Mouse (Mus musculus) heart, embryonic 15.5 days (tissue): ENCODE measurements around the gene Ilf2. TPM values are rescaled to one million over a fixed set of nuclear protein-coding genes. Genes with fewer than 3 reads are reported as not detected.
A peak's percentile ranks its signal among the peaks of the same experiment; 100 is the strongest.

Experiments
- ATAC-seq: fragments of 200-750 bp; cut with Nextera tagmentation; replicated peaks from 2 replicates; pipeline ENCODE4 v1.8.0; 2017; ENCODE audit warnings: low read depth, moderate TSS enrichment; ENCODE audit not compliant: insufficient number of reproducible peaks, insufficient read depth, low FRiP score
- H3K27ac ChIP-seq: fragments of 300-500 bp; sonication (generic); 2 replicates; pipeline ENCODE4 v1.5.1; 2015; ENCODE audit warnings: mild to moderate bottlenecking, inconsistent platforms
- H3K27me3 ChIP-seq: fragments of 300-500 bp; sonication (generic); 2 replicates; pipeline ENCODE4 v1.6.1; 2015; ENCODE audit warnings: inconsistent platforms
- H3K36me3 ChIP-seq: fragments of 300-500 bp; sonication (generic); 2 replicates; pipeline ENCODE4 v1.6.1; 2015; ENCODE audit warnings: mild to moderate bottlenecking, inconsistent platforms
- H3K4me1 ChIP-seq: fragments of 300-500 bp; sonication (generic); replicated peaks from 2 replicates; pipeline ENCODE4 v1.6.1; 2015; ENCODE audit warnings: inconsistent platforms
- H3K4me2 ChIP-seq: fragments of 300-500 bp; sonication (generic); 2 replicates; pipeline ENCODE4 v1.6.1; 2015; ENCODE audit warnings: inconsistent platforms, mild to moderate bottlenecking, moderate library complexity
- H3K4me3 ChIP-seq: fragments of 300-500 bp; sonication (generic); 2 replicates; pipeline ENCODE4 v1.5.1; 2015; ENCODE audit warnings: mild to moderate bottlenecking, inconsistent platforms
- H3K9ac ChIP-seq: fragments of 300-500 bp; sonication (generic); 2 replicates; pipeline ENCODE4 v1.6.1; 2015; ENCODE audit warnings: mild to moderate bottlenecking, inconsistent platforms
- H3K9me3 ChIP-seq: fragments of 300-500 bp; sonication (generic); replicated peaks from 2 replicates; pipeline ENCODE4 v1.6.1; 2016; ENCODE audit warnings: inconsistent platforms
- WGBS: fragments of 180-500 bp; shearing (Covaris S2); methylation state at CpG from one replicate; pipeline ENCODE4 v1.1.7; 2015; ENCODE audit warnings: mixed read lengths; 5-methylcytosine and 5-hydroxymethylcytosine counted together
- polyA plus RNA-seq: library from polyadenylated mRNA; unstranded; fragments of >200 nt; fragmentation: Nextera tagmentation; extraction: Ambion mirVana; gene quantifications from 2 replicates; pipeline ENCODE4 v1.2.1, GENCODE M21; 2015

The Ilf2 gene
- polyA plus RNA-seq: 97.3 and 108 TPM in 2 replicates

GRCm38 (mm10) chr3:90475831-90476611 lies at the start of gene Ilf2:
Gene Ilf2, plus strand, starts transcription at chr3:90476126.
- Histone ChIP-seq H3K9me3 (no peaks in the 10 kb centered on the region), H3K4me2 (peak within 1 kb of the TSS; percentile 66), H3K4me3 (peak within 1 kb of the TSS; percentile 86), H3K27me3 (no peaks in the 10 kb centered on the region), H3K4me1 (peaks cover 9% of the 10 kb centered on the region), H3K27ac (peak within 1 kb of the TSS; percentile 95), H3K36me3 (peaks cover 27% of the 10 kb centered on the region), H3K9ac (peak within 1 kb of the TSS; percentile 89)
- peak; percentile 99 for ATAC-seq
- under 1% methylated on average over 45 of the region's 45 CpGs for WGBS

GRCm38 (mm10) chr3:90427574-90427973 lies 48.4 kb upstream of the Ilf2 start:
- H3K4me1 ChIP-seq: peaks cover 31% of the 10 kb centered on the region
- H3K9ac ChIP-seq: no peak overlapping the region
- no peak for ATAC-seq
- no peak overlapping the region for H3K4me3 ChIP-seq
- WGBS: 90% methylated on average over 1 of the region's 1 CpGs
- H3K4me2 ChIP-seq: no peak overlapping the region
- no peak overlapping the region for H3K27ac ChIP-seq
- no peaks in the 10 kb centered on the region for H3K9me3 ChIP-seq
- H3K27me3 ChIP-seq: no peaks in the 10 kb centered on the region
- peaks cover 17% of the 10 kb centered on the region for H3K36me3 ChIP-seq

- Histone ChIP-seq H3K36me3 (peaks cover 11% of the 10 kb centered on the region), H3K4me2 (no peak overlapping the region), H3K9me3 (no peaks in the 10 kb centered on the region), H3K27ac (no peak overlapping the region), H3K4me1 (peaks cover 31% of the 10 kb centered on the region), H3K9ac (no peak overlapping the region), H3K4me3 (no peak overlapping the region), H3K27me3 (no peaks in the 10 kb centered on the region)
- WGBS: 76% methylated on average over 6 of the region's 6 CpGs
- ATAC-seq: no peak
Measured at GRCm38 (mm10) chr3:90428186-90428585, 47.7 kb upstream of the Ilf2 start.

- ATAC-seq: no peak
- Histone ChIP-seq H3K9ac (no peak overlapping the region), H3K4me1 (peaks cover 33% of the 10 kb centered on the region), H3K4me2 (no peak overlapping the region), H3K36me3 (no peaks in the 10 kb centered on the region; the same call in 1 of the 2 replicates), H3K4me3 (no peak overlapping the region), H3K27me3 (no peaks in the 10 kb centered on the region), H3K27ac (no peak overlapping the region), H3K9me3 (no peaks in the 10 kb centered on the region)
- 84% methylated on average over 3 of the region's 3 CpGs for WGBS
Measured at GRCm38 (mm10) chr3:90429576-90429975, 46.4 kb upstream of the Ilf2 start.

- H3K36me3 ChIP-seq: no peaks in the 10 kb centered on the region; the same call in 1 of the 2 replicates
- H3K9me3 ChIP-seq: no peaks in the 10 kb centered on the region
- peaks cover 33% of the 10 kb centered on the region for H3K4me1 ChIP-seq
- no peaks in the 10 kb centered on the region for H3K27me3 ChIP-seq
- H3K4me2 ChIP-seq: peak overlapping the region; percentile 90
- peak overlapping the region; percentile 97 for H3K27ac ChIP-seq
- peak overlapping the region; percentile 81 for H3K4me3 ChIP-seq
- H3K9ac ChIP-seq: peak overlapping the region; percentile 92
- no peak for ATAC-seq
- WGBS: 9% methylated on average over 2 of the region's 2 CpGs
Measured at GRCm38 (mm10) chr3:90432348-90432747, 43.6 kb upstream of the Ilf2 start.

GRCm38 (mm10) chr3:90432811-90433219 lies 43.1 kb upstream of the Ilf2 start:
- peak overlapping the region; percentile 81 for H3K4me3 ChIP-seq
- H3K9ac ChIP-seq: peak overlapping the region; percentile 92
- no peaks in the 10 kb centered on the region for H3K27me3 ChIP-seq
- WGBS: 0% methylated on average over 12 of the region's 12 CpGs
- H3K4me1 ChIP-seq: peaks cover 32% of the 10 kb centered on the region
- 0 out of 2 replicates have a peak, but pooled peaks have one; percentile 7 for ATAC-seq
- H3K36me3 ChIP-seq: no peaks in the 10 kb centered on the region; the same call in 1 of the 2 replicates
- H3K27ac ChIP-seq: peak overlapping the region; percentile 97
- H3K9me3 ChIP-seq: no peaks in the 10 kb centered on the region
- peak overlapping the region; percentile 90 for H3K4me2 ChIP-seq

- peaks cover 26% of the 10 kb centered on the region for H3K4me1 ChIP-seq
- H3K4me2 ChIP-seq: peak within 1 kb of the TSS; percentile 90
- H3K27me3 ChIP-seq: no peaks in the 10 kb centered on the region
- H3K9me3 ChIP-seq: no peaks in the 10 kb centered on the region
- peak within 1 kb of the TSS; percentile 92 for H3K9ac ChIP-seq
- peak within 1 kb of the TSS; percentile 97 for H3K27ac ChIP-seq
- H3K4me3 ChIP-seq: peak within 1 kb of the TSS; percentile 81
- no peaks in the 10 kb centered on the region; the same call in 1 of the 2 replicates for H3K36me3 ChIP-seq
- WGBS: under 1% methylated on average over 52 of the region's 52 CpGs
- ATAC-seq: peak; percentile 99
Measured at GRCm38 (mm10) chr3:90433381-90434020, 42.4 kb upstream of the Ilf2 start, which contains the start of gene Ints3. Gene Ints3, minus strand, starts transcription at chr3:90433622.

- H3K4me1 ChIP-seq: peaks cover 22% of the 10 kb centered on the region
- ATAC-seq: no peak
- WGBS: 52% methylated on average over 11 of the region's 11 CpGs
- no peaks in the 10 kb centered on the region for H3K9me3 ChIP-seq
- H3K27me3 ChIP-seq: no peaks in the 10 kb centered on the region
- no peaks in the 10 kb centered on the region; the same call in 1 of the 2 replicates for H3K36me3 ChIP-seq
- H3K4me3 ChIP-seq: peak overlapping the region; percentile 81
- H3K4me2 ChIP-seq: peak overlapping the region; percentile 90
- peak overlapping the region; percentile 52; the same call in 1 of the 2 replicates for H3K9ac ChIP-seq
- peak overlapping the region; percentile 97 for H3K27ac ChIP-seq
Measured at GRCm38 (mm10) chr3:90434073-90434730, 41.7 kb upstream of the Ilf2 start.

GRCm38 (mm10) chr3:90437131-90437530 lies 38.8 kb upstream of the Ilf2 start:
- no peak overlapping the region for H3K4me2 ChIP-seq
- H3K27ac ChIP-seq: no peak overlapping the region
- H3K36me3 ChIP-seq: no peaks in the 10 kb centered on the region
- H3K9ac ChIP-seq: no peak overlapping the region
- peaks cover 6% of the 10 kb centered on the region for H3K4me1 ChIP-seq
- ATAC-seq: no peak
- H3K4me3 ChIP-seq: no peak overlapping the region
- WGBS: 58% methylated on average over 4 of the region's 4 CpGs
- no peaks in the 10 kb centered on the region for H3K9me3 ChIP-seq
- H3K27me3 ChIP-seq: no peaks in the 10 kb centered on the region

- Histone ChIP-seq H3K4me1 (peaks cover 4% of the 10 kb centered on the region), H3K27me3 (no peaks in the 10 kb centered on the region), H3K4me2 (no peak overlapping the region), H3K36me3 (no peaks in the 10 kb centered on the region), H3K9ac (no peak overlapping the region), H3K4me3 (no peak overlapping the region), H3K27ac (no peak overlapping the region), H3K9me3 (no peaks in the 10 kb centered on the region)
- WGBS: 74% methylated on average over 2 of the region's 2 CpGs
- ATAC-seq: no peak
Measured at GRCm38 (mm10) chr3:90440756-90441155, 35.2 kb upstream of the Ilf2 start.

- Histone ChIP-seq H3K4me3 (no peak overlapping the region), H3K27me3 (no peaks in the 10 kb centered on the region), H3K36me3 (no peaks in the 10 kb centered on the region), H3K4me2 (no peak overlapping the region), H3K27ac (no peak overlapping the region), H3K9ac (no peak overlapping the region), H3K9me3 (no peaks in the 10 kb centered on the region), H3K4me1 (peaks cover 12% of the 10 kb centered on the region)
- WGBS: 79% methylated on average over 3 of the region's 3 CpGs
- ATAC-seq: no peak
Measured at GRCm38 (mm10) chr3:90443977-90444376, 31.9 kb upstream of the Ilf2 start.
